Mouse (Mus musculus): ENCODE data around the gene Arid5b. TPM values are rescaled to one million over a fixed set of nuclear protein-coding genes. Genes with fewer than 3 reads are reported as not detected.
A peak's percentile ranks its signal among the peaks of the same experiment; 100 is the strongest.

Gene Arid5b
- polyA plus RNA-seq, 2 experiments, result 1.3 to 3.3 TPM

DNA sequence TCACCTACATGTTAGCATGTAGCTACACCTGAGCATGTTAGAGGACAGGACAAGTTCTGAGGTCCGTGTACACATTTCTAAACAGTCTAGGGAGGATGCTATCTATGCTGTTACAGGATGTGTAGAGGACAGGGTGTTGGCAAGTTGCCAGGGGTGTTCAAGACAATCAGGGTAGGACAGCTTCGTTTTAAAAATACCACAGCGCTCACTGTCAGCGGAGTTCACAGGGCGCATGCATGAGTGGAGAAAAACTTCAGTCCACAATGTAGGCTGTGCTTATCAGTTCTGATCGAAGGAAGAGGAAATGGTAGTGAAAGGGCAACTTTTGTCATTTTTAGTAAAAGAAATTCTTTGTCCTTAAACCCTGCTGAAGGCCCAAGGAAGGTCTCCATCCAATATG, 159.3 kb downstream of the Arid5b start:
- peak; percentile 77 for ATAC-seq (ENCODE audit: insufficient read depth)
- no peaks in the 10 kb centered on the region for H3K36me3 ChIP-seq (replicated peaks; ENCODE audit: control insufficient read depth, insufficient read depth, low read depth)

DNA sequence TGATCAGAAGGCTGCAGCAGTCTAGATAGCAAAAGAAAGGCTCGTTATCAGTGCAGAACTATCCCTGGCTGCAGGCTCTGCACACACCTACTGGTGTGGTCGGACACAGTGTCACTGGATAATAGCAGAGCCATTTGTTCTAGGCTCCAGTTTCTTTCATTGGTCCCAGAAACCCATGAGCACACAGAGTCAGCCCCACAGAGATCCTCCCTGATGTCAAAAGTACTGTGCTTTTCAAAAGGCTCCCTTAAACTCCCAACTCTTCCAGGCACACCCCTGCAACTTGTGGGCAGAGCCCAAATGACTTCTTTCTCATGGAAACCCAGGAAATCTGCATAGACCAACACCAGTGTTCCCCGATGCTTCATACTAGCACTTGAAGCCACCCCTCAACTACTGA, 163.6 kb downstream of the Arid5b start:
- Histone ChIP-seq H3K27me3 (ENCODE audit: control insufficient read depth, insufficient read depth, low read length) (no peaks in the 10 kb centered on the region), H3K27ac (no peak overlapping the region), H3K36me3 (replicated peaks; ENCODE audit: control insufficient read depth, insufficient read depth, low read depth) (no peaks in the 10 kb centered on the region), H3K9me3 (ENCODE audit: control insufficient read depth, low read length) (no peaks in the 10 kb centered on the region), H3K4me1 (replicated peaks; ENCODE audit: control insufficient read depth in 2 of 2, insufficient read depth in 2 of 2, low read length in 1 of 2) (peaks cover 0 to 8% of the 10 kb centered on the region in 2 experiments), H3K4me2 (ENCODE audit: low read depth) (no peak overlapping the region), H3K4me3 (ENCODE audit: insufficient read depth in 1 of 2, low read depth in 2 of 2, low read length in 2 of 2) (no peak overlapping the region), H3K9ac (replicated peaks) (no peak overlapping the region)
- WGBS (ENCODE audit: insufficient replicate concordance), result 46% methylated on average over 3 of the region's 3 CpGs
- TF ChIP-seq CTCF (IDR thresholded peaks at IDR 0.05; ENCODE audit: low read depth) (no peak), EP300 (IDR thresholded peaks at IDR 0.05; ENCODE audit: low read depth) (no peak)
- ATAC-seq (ENCODE audit: insufficient read depth) (0 out of 2 replicates have a peak, but pooled peaks have one; percentile 49), DNase-seq (ENCODE audit: low read depth in 3 of 3, low spot score in 3 of 3) (no peak)

More for the DNA sequence above, 159.3 kb downstream of the Arid5b start:
- 14% methylated on average over 6 of the region's 6 CpGs for WGBS (ENCODE audit: insufficient replicate concordance)
- peak; percentile 23 to 58 (median 56) for DNase-seq (ENCODE audit: low read depth in 3 of 3, low spot score in 3 of 3)
- no peak for TF ChIP-seq CTCF (IDR thresholded peaks at IDR 0.05; ENCODE audit: low read depth)
- peak; percentile 49; the same call in 1 of the 2 replicates for TF ChIP-seq EP300 (IDR thresholded peaks at IDR 0.05; ENCODE audit: low read depth)
- no peak overlapping the region for H3K9ac ChIP-seq (replicated peaks)
- H3K9me3 ChIP-seq (ENCODE audit: control insufficient read depth, low read length), result no peaks in the 10 kb centered on the region
- no peak overlapping the region for H3K4me2 ChIP-seq (ENCODE audit: low read depth)
- no peak overlapping the region for H3K27ac ChIP-seq
- peaks cover 0 to 11% of the 10 kb centered on the region in 2 experiments for H3K4me1 ChIP-seq (replicated peaks; ENCODE audit: control insufficient read depth in 2 of 2, insufficient read depth in 2 of 2, low read length in 1 of 2)
- no peaks in the 10 kb centered on the region for H3K27me3 ChIP-seq (ENCODE audit: control insufficient read depth, insufficient read depth, low read length)
- no peak overlapping the region for H3K4me3 ChIP-seq (ENCODE audit: insufficient read depth in 1 of 2, low read depth in 2 of 2, low read length in 2 of 2)

DNA sequence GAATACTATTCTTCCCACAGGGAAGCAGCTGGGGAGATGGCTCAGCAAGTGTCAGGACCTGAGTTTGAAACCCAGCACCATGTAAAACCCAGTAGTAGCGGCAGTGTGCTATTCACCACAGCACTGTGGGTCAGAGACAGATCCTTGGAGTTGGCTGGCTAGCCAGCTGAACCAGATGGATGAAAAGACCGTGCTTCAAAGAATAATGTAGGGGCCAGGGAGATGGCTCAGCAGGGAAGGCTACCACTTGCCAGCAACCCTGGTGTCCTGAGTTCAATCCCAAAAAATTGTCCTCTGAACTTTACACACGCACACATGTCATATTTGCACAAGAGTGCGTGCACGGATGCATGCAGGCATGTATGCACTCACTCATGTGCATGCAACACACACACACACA, 164.9 kb downstream of the Arid5b start:
- Histone ChIP-seq H3K4me2 (ENCODE audit: low read depth) (no peak overlapping the region), H3K27ac (no peak overlapping the region), H3K4me3 (ENCODE audit: insufficient read depth in 1 of 2, low read depth in 2 of 2, low read length in 2 of 2) (no peak overlapping the region), H3K27me3 (ENCODE audit: control insufficient read depth, insufficient read depth, low read length) (no peaks in the 10 kb centered on the region), H3K36me3 (replicated peaks; ENCODE audit: control insufficient read depth, insufficient read depth, low read depth) (no peaks in the 10 kb centered on the region), H3K9ac (replicated peaks) (no peak overlapping the region), H3K4me1 (replicated peaks; ENCODE audit: control insufficient read depth in 2 of 2, insufficient read depth in 2 of 2, low read length in 1 of 2) (no peaks in the 10 kb centered on the region; a peak in 2 of 4 replicates), H3K9me3 (ENCODE audit: control insufficient read depth, low read length) (no peaks in the 10 kb centered on the region)
- WGBS (ENCODE audit: insufficient replicate concordance), result 76% methylated on average over 5 of the region's 5 CpGs
- ATAC-seq (ENCODE audit: insufficient read depth), result no peak
- no peak for TF ChIP-seq CTCF (IDR thresholded peaks at IDR 0.05; ENCODE audit: low read depth)
- DNase-seq (ENCODE audit: low read depth in 3 of 3, low spot score in 3 of 3), result no peak

DNA sequence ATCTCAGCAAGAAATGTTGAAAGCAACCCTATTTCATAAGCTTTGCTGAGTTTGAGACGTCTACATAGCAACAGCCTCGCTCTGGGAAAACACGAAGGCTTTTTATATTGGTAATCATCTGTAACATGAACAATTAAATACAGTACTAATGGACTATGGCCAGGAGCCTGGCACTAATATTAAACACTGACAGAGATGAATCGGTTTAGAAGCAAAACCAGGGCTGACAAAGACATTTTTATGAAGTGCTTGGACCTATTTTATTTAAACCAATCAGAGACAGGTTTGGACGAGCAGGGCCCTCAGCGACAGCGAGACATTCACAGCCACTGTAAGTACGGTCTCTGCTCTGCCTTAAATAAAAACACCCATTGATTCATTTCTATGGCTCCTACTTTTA, 165.6 kb downstream of the Arid5b start:
- H3K4me1 ChIP-seq (replicated peaks; ENCODE audit: control insufficient read depth in 2 of 2, insufficient read depth in 2 of 2, low read length in 1 of 2), result no peaks in the 10 kb centered on the region; a peak in 2 of 4 replicates
- no peak overlapping the region for H3K4me2 ChIP-seq (ENCODE audit: low read depth)
- no peaks in the 10 kb centered on the region for H3K27me3 ChIP-seq (ENCODE audit: control insufficient read depth, insufficient read depth, low read length)
- ATAC-seq (ENCODE audit: insufficient read depth) (no peak), DNase-seq (ENCODE audit: low read depth in 3 of 3, low spot score in 3 of 3) (no peak)
- no peak for TF ChIP-seq CTCF (IDR thresholded peaks at IDR 0.05; ENCODE audit: low read depth)
- no peak overlapping the region for H3K27ac ChIP-seq
- no peaks in the 10 kb centered on the region for H3K36me3 ChIP-seq (replicated peaks; ENCODE audit: control insufficient read depth, insufficient read depth, low read depth)
- no peaks in the 10 kb centered on the region for H3K9me3 ChIP-seq (ENCODE audit: control insufficient read depth, low read length)
- whole genome bisulfite sequencing (ENCODE audit: insufficient replicate concordance), result 73% methylated on average over 8 of the region's 8 CpGs
- H3K4me3 ChIP-seq (ENCODE audit: insufficient read depth in 1 of 2, low read depth in 2 of 2, low read length in 2 of 2), result no peak overlapping the region
- no peak overlapping the region for H3K9ac ChIP-seq (replicated peaks)

DNA sequence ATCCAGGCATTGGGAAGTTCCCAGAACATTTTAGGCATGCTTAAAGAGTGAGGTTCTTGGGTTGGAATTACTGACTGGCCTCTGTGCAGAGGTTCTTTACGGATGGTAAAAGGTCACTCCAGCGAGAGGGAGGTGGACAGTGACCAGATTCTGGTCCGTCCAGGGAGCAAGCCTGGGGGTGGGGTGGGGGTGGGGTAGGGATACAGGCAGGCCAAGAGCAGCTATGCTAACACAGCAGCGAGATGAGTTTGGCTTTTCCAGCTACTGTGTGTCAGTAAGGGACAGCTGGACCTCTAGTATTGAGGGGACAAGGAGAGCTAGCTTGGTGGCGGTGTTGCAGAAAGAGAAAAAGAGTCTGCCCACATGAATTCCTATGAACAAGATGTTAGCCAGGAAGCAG, 167.9 kb downstream of the Arid5b start:
- no peak overlapping the region for H3K4me2 ChIP-seq (ENCODE audit: low read depth)
- no peak overlapping the region for H3K9ac ChIP-seq (replicated peaks)
- WGBS (ENCODE audit: insufficient replicate concordance), result 61% methylated on average over 5 of the region's 5 CpGs
- no peaks in the 10 kb centered on the region; a peak in 2 of 4 replicates for H3K4me1 ChIP-seq (replicated peaks; ENCODE audit: control insufficient read depth in 2 of 2, insufficient read depth in 2 of 2, low read length in 1 of 2)
- no peak overlapping the region for H3K4me3 ChIP-seq (ENCODE audit: insufficient read depth in 1 of 2, low read depth in 2 of 2, low read length in 2 of 2)
- no peaks in the 10 kb centered on the region for H3K9me3 ChIP-seq (ENCODE audit: control insufficient read depth, low read length)
- TF ChIP-seq EP300 (IDR thresholded peaks at IDR 0.05; ENCODE audit: low read depth), result no peak
- TF ChIP-seq CTCF (IDR thresholded peaks at IDR 0.05; ENCODE audit: low read depth), result no peak
- no peak overlapping the region for H3K27ac ChIP-seq
- H3K27me3 ChIP-seq (ENCODE audit: control insufficient read depth, insufficient read depth, low read length), result no peaks in the 10 kb centered on the region
- H3K36me3 ChIP-seq (replicated peaks; ENCODE audit: control insufficient read depth, insufficient read depth, low read depth), result no peaks in the 10 kb centered on the region
- DNase-seq (ENCODE audit: low read depth in 3 of 3, low spot score in 3 of 3), result no peak
- ATAC-seq (ENCODE audit: insufficient read depth), result no peak

All from liver, embryonic 14.5 days (tissue).